Mouse (Mus musculus) layer of hippocampus, adult 11-12 months (tissue): Measurements from ENCODE around the gene Lefty1.
"Not testable (repeated sequence)": the region's sequence is repeated elsewhere in the genome, so short reads cannot be mapped to it uniquely, and the experiment has no call there.

ENCODE experiments used
- DNase-seq: peaks from one replicate; pipeline ENCODE4 v3.0.0; 2022; ENCODE audit warnings: low spot score

The Lefty1 gene

GRCm38 (mm10) chr1:180922273-180923048 lies 12.4 kb upstream of the Lefty1 start:
- DNase-seq, result peak; percentile 8

GRCm38 (mm10) chr1:180924737-180925136 lies 10.1 kb upstream of the Lefty1 start:
- DNase-seq, result no peak

DNA sequence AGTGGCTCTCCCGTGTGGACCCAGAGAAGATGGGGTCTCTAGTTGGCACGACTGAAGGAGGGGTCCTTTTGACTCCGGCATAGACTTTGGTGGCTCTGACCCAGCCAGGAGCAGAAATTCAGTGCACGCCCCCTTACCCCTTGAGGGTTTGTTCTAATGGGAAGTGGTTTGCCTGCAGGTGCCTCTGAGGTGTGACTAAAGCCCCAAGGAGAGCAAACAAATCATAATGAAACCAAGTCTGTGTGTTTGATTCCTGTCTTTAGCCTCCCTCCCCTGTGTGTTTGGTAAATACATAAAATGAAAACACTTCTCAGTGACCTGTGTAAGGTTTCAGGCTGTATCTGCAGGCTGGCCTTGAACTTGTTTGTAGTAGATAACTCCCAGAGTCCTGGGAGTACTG lies 8.5 kb upstream of the Lefty1 start:
- DNase-seq, result no peak

DNA sequence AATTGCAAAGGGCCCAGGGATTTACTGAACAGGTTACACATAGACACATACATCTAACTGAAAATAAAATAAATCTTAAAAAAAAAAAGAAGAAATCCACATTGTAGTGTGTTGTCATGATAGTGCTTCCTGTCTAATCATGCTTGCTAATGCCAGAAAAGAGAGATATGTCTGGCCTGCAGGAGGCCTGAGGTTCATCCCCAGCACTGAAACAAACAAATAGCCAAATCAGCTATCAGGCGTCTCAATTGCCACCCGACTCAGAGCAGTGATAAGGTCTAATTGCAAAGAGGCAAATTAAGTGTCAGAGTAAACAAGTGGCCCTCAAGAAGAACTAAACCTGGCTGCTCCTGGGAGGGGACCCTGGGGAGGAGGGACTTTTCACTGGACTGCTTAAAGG lies 5.2 kb upstream of the Lefty1 start:
- DNase-seq, result no peak

DNA sequence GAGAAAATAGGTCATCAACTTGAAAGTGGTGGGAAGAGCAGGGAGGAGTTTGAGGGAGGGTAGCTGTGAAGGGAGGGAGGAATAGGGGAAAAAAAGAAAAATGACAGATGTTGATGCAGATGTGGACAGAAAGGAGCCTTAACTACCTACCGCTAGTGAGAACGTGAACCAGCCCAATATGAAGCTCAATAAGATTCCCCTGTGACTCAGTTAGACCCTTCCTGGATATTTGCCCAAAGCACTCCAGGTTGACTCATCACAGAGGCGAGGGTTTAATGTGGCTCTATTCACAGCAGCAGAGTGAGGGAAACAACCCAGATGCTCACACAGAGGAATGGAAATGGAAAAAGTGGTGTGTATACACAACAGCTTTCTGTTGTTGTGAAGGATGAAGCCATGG lies 3.7 kb upstream of the Lefty1 start:
- DNase-seq, result no peak

- no peak for DNase-seq
Observed at GRCm38 (mm10) chr1:180933659-180934058, 1.2 kb upstream of the Lefty1 start.

DNA sequence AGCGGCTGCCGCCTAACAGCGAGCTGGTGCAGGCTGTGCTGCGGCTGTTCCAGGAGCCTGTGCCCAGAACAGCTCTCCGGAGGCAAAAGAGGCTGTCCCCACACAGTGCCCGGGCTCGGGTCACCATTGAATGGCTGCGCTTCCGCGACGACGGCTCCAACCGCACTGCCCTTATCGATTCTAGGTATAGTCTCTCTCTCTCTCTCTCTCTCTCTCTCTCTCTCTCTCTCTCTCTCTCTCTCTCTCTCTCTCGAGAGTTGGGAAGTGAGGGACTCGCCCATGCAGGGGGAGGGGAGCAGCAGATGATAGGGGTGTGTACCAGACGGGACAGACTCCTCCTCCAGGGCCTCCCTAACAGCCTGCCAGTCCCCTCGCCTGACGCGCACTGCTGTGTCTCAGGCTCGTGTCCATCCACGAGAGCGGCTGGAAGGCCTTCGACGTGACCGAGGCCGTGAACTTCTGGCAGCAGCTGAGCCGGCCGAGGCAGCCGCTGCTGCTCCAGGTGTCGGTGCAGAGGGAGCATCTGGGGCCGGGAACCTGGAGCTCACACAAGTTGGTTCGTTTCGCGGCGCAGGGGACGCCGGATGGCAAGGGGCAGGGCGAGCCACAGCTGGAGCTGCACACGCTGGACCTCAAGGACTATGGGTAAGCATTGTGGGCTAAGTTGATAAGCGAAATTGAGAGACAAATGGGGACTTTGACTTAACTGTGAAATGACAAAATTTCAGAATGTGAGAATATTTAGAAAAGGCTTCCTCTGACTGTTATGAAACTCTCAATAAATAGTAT lies 2.0 kb downstream of the Lefty1 start:
- peak; percentile 31 for DNase-seq

- not testable (repeated sequence) for DNase-seq
Observed at GRCm38 (mm10) chr1:180937631-180938030, 2.8 kb downstream of the Lefty1 start.

DNA sequence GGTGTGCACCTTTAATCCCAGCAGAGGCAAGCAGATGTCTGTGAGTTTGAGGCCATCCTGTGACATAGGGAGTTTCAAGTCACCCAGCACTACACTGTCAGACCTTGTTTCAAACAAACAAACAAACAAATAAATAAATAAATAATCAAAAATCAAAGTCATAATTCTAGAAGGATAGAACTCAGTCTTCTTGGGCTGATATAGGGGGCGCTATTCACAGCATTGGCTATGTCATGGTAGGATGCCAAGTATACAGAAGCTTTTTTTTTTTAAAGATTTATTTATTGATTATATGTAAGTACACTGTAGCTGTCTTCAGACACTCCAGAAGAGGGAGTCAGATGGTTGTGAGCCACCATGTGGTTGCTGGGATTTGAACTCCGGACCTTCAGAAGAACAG lies 4.0 kb downstream of the Lefty1 start:
- DNase-seq, result not testable (repeated sequence)

DNA sequence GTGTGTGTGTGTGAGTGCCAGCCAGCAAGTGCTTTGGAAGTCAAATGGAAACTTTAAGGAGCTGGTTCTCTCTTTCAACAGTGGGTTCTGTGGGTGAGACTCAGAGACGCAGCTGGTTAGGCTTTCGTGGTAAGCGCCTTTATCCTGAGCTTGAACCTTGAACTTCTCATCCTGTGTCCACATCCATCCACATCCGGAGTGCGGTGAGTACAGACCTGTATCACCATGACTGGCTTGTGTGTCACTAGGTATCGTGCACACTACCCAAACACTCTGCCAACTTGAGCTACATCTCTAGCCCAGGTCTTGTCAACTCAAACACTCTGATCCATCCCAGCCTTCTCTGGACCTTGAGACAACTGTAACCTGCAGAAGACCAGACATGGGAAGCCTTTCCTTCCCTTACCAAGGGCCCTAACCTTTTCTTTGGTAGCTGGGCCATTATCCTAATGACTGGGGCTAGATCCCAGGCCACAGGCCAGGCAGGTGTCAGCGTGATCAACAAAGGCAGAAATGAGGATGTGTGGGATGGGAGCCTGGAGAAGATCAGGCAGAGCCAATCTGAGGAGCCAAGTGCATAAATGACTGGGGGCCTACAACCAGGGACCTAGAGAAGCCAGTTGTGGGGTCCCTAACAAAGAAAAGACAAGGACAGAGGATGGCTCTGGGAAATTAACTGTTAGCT lies 6.1 kb downstream of the Lefty1 start:
- no peak for DNase-seq

DNA sequence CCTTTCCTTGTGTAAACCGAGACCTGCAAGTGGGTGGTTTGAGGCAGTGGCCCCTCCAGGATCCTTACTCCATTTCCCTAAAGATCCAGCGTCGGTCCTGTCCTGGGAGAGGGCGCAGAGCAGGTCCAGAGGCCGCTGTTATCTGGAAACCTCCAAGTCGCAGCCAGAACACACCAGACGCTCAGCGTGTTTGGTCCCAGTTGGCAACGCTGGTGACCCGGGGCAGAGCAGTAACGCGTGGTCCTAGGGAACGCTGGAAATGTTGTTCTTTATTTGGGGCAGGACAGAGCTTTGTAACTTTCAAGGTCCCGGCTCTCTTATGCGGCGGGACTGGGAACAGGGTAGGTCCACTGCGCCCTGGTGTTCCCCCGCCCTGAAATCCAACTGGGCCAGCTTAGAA lies 6.9 kb downstream of the Lefty1 start:
- no peak for DNase-seq

DNA sequence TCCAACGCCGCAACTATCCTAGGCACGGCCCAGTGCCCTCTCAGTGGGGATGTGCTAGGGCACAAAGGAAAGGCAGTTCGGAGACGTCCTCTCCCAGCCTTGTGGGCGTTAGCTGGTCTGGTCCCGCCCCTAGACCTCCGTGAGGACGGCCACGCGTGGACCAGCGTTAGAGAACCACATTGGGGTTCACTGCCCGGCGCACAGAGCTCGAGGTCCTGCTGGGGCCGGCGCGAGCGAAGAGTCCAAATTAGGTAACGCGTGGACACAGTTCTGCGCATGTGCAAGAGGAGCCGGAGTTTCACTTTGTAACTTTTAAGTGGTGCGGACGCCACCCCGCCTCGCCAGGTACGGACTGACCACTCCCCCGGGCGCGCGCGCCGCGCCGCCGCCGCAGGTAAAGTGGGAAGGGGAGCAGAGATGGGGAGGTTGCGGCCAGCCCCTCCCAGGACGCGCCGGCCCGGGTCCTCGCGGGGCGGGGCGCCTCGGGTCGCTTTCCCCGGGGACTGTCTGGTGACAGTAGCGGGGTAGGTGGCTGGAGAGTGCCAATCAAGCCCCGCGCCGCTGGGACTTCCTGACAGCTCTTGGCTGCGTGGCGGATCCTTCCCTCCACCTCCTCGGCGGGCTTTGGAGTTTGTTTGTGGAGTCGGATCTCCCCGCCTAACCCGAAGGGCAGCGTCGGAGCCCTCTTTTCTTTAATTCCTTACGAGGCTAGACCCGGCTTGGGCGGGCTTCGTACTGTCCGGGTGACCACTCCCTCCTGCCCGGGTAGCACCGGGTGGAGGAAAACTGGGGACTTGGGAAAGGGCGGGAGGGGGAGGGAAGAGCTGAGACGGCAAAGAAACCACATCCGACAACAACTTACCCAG lies 7.6 kb downstream of the Lefty1 start, which contains the start of gene Tmem63a:
TSS of gene Tmem63a (plus strand) at position 179 of the 866 bp plus-strand sequence.
- peak; percentile 62 for DNase-seq

GRCm38 (mm10) chr1:180943032-180943644 lies 8.3 kb downstream of the Lefty1 start:
- DNase-seq, result no peak

DNA sequence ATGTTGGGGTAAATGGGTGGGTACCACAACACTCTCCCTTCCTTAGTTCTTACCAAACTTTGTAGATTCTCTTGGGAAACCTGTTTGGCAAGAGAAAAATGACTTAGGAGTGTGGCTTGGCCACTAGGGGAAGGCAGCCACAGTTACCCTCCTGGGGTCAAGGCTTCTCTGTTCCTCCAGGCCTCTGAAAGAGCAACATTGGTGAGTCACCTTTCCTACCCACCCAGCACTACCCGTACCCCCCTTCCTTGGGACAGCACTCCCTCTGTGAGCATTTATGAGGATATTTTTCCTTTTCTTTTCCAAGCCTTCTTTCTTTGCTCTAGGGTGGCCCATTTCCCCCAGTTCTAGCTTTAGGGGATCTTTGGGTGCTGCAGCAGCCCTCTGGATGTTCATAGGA lies 9.1 kb downstream of the Lefty1 start:
- DNase-seq, result no peak

GRCm38 (mm10) chr1:180944553-180944952 lies 9.7 kb downstream of the Lefty1 start:
- no peak for DNase-seq

DNA sequence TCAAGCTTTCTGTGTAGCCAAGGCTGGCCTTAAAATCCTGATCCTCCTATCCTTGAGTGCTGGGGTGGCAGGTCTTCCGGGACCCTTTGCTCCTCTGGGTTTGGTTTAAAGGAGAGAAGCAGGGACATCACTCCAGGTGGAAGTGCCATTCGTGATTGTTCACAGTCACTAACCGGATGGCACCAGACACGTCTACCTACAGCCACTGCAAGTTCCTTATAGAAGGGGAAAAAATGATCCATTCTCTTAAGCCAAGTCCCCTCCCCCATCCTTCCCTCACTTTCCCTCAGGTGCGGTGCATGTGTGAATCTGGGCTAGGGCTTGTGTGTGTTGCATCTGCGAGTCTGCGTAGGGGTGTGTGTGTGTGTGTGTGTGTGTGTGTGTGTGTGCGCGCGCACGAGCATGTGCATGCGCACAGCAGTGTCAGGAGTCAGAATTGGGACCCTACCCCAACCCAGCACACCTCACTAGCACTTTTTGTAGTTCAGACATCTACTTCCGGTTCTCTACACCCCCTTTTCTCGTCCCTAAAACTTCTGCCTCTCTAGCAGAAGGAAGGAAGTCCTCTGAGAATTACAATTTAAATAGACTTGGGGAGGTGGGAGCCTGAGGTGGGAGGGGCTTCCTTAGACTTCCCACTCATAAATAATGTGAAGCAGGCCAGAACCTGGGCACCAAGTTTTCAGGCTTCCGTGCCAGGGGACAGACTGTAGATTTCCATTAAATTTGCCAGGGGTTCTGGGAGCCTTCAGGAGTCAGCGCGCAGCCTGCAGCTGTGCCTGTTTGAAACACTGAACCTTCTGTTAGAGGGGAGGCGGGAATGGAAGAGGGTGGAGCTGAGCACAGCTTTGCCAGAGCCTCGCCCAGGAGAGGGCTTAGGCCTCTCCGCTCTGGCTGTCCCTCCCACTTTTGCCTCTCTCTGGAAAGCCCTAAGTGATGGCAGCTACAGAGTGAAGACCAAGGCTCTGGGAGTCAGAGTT lies 10.5 kb downstream of the Lefty1 start:
- DNase-seq, result peak; percentile 63

GRCm38 (mm10) chr1:180946448-180946847 lies 11.6 kb downstream of the Lefty1 start:
- DNase-seq, result no peak

DNA sequence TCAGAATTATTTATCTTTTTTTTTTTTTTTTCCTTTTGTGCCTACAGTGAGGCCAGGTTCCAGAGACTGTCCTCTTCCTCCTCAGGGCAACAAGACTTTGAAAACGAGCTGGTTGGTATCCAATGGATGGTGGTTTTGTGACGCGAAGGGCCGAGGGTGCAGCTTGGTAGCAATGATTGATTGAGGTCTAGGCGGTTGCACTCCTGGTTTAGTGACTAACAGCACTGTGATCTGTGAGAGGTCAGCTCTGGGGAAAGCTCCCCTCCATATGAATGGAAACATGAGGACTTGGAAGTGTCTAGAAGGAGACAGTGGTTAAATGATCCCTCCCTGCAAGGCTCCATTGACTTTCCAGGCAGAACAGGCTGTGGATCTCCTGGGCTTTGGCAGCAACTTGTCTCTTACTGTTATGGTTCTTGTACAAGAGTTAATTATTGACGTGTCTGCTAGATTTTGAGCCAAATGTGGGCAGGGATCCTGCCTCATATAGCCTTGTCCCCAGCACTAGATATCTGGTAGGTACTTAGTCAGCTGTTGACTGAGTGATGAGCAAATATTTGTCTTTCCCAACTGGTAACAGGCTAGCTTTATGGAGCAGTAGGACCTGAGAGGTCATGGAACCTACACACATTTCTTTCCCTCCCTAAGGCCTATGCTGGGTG lies 17.4 kb downstream of the Lefty1 start:
- DNase-seq, result no peak

GRCm38 (mm10) chr1:180952808-180953207 lies 18.0 kb downstream of the Lefty1 start:
- no peak for DNase-seq

- no peak for DNase-seq
Observed at GRCm38 (mm10) chr1:180956401-180956800, 21.6 kb downstream of the Lefty1 start.
